Mouse (Mus musculus): ENCODE measurements around the gene Kcnt1.

GRCm38 (mm10) chr2:25859891-25860290, 3.6 kb upstream of the Kcnt1 start:
- TF ChIP-seq NRF1 (IDR thresholded peaks at IDR 0.05; ENCODE audit: low read depth, low read length), result no peak
- no peak for TF ChIP-seq CTCF (conservative IDR thresholded peaks at IDR 0.05 in 1 of 2, IDR thresholded peaks at IDR 0.05 in 1 of 2; ENCODE audit: low read depth in 2 of 2, low read length in 2 of 2)
- no peak for TF ChIP-seq TBP (conservative IDR thresholded peaks at IDR 0.05; ENCODE audit: low read depth, low read length)
- TF ChIP-seq USF1 (IDR thresholded peaks at IDR 0.05; ENCODE audit: low read depth, low read length), result no peak

All from CH12.LX (cell line).